Mouse (Mus musculus) granulocyte monocyte progenitor cell, adult 5-6 weeks (primary cell): ENCODE results near the gene Mat2b. TPM values are rescaled to one million over a fixed set of nuclear protein-coding genes. Genes with fewer than 3 reads are reported as not detected.

Experiments used
- ATAC-seq: replicated peaks from 2 replicates; pipeline ENCODE4 v1.8.0; 2016; ENCODE audit warnings: mild to moderate bottlenecking, moderate TSS enrichment, inconsistent platforms; ENCODE audit not compliant: poor library complexity, severe bottlenecking
- total RNA-seq, 2 experiments: library from RNA; stranded (forward) in 1 of 2; stranded (reverse) in 1 of 2; fragments of 200-712, 200-1000 nt in 1 of 2; fragments of >200 nt in 1 of 2; fragmentation: Nextera tagmentation in 1 of 2; gene quantifications; 2 replicates each; pipeline ENCODE4 v1.2.3; 2014 to 2017

Gene Mat2b
- total RNA-seq, 2 experiments from 2014 or later = 76.7 to 111 TPM

DNA sequence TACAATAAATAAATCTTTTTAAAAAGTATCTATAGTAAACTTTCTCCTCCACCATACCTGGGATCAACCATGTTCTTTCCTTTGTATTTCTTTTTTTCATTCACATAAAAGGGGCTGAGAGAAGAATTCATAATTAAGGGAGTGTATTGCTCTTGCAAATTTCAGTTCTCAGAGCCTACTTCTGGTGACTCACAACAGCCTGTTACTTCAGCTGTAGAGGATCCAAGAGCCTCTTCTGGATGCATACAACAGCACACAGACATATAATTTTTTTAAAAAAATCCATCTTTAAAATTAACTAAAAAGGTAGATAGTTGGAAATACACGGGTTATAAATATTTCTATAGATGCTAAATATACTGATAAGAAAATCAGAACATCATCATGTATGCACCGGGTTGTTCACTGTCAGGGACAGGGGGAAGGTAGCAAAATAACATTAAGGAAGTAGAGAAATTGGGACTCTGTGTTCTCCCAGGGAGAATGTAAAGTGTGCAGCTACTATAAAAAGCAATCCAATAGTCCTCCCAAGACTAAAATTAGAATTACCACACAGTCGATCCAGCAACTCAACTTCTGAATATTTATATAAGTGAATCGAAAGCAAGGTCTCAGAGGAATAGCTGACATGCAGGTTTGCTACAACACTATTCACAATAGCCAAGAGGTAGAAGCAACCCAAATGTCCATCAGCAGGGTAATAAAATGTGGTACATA is 19.8 kb downstream of the Mat2b start:
- ATAC-seq = no peak

DNA sequence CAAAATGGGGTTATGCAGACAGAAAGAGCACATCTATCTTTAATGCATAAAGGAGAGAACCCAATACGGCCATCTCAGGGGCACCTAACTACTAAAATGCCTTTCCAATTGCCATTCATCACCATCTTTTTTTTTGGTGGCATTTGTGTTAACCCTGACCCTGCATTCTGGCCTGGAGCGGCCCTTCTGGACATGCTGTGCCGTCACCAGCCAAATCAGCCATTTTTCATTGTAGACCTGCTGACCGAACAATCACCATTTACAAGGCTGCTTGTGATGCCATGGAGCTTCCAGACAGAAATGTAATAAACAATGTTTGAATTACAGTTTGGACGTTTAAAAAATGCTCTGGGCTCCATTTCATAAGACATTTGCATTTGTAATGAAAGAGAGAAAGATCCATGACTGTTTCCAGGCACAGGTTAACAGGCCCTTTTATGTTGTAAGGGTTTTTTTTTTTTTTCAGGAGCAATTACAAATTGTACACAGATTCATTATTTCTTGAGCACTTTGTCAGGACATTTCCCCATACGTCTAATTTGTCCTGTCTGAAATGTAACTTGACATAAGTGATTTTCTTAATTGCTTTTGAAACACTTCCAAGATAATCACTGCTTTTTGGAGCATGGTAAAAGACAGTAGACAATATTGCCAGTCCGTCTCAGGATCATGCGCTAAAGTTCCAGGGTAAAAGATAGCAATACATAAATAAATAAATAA is 45.1 kb downstream of the Mat2b start:
- no peak for ATAC-seq

DNA sequence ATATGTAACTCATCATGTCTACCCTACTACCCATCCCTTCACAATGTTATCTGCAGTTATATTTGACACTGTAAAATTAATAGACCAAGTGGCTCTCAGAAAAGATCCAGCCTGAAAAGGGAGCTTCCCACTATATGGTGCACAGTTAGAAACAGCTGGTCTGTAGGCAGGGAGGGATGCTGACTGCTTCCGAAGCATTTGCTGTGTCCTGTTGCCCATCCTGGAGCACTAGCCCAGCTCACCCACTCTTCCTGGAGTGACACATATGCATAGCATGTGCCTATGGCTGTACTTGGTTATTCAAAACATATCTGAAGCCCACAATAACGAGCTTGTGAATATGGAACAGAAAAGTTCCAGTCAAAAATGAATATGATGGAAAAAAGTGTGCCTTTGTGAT is 47.8 kb downstream of the Mat2b start:
- no peak for ATAC-seq

Other genes starting within 250 kb of the Mat2b start
- 11.1 and 27.0 TPM in 2 replicates for gene Hmmr, start 38.2 kb upstream of the Mat2b start, total RNA-seq (2014; fragmentation: Nextera tagmentation)
- 71.2 and 85.8 TPM in 2 replicates for gene Hmmr, start 38.2 kb upstream of the Mat2b start, total RNA-seq (2017)
- 77.5 and 108 TPM in 2 replicates for gene Nudcd2, start 38.5 kb upstream of the Mat2b start, total RNA-seq (2014; fragmentation: Nextera tagmentation)
- gene Nudcd2, start 38.5 kb upstream of the Mat2b start, total RNA-seq (2017) = 176 and 201 TPM in 2 replicates
- 44.0 and 58.2 TPM in 2 replicates for gene Ccng1, start 60.1 kb upstream of the Mat2b start, total RNA-seq (2014; fragmentation: Nextera tagmentation)
- gene Ccng1, start 60.1 kb upstream of the Mat2b start, total RNA-seq (2017) = 53.7 and 71.2 TPM in 2 replicates